Mouse (Mus musculus) stomach, embryonic 15.5 days (tissue): Measurements from ENCODE around the gene Hjurp. TPM values are rescaled to one million over a fixed set of nuclear protein-coding genes. Genes with fewer than 3 reads are reported as not detected.
A peak's percentile ranks its signal among the peaks of the same experiment; 100 is the strongest.

ENCODE experiments used
- ATAC-seq: fragments of 200-750 bp; cut with Nextera tagmentation; 2 replicates; pipeline ENCODE4 v1.8.0; 2017; ENCODE audit warnings: low read depth, moderate number of reproducible peaks, moderate TSS enrichment; ENCODE audit not compliant: insufficient read depth, low FRiP score
- H3K27ac ChIP-seq: fragments of 300-500 bp; sonication (generic); 2 replicates; pipeline ENCODE4 v1.5.1; 2015; ENCODE audit warnings: mild to moderate bottlenecking, inconsistent platforms
- H3K27me3 ChIP-seq: fragments of 300-500 bp; sonication (generic); replicated peaks from 2 replicates; pipeline ENCODE4 v1.6.1; 2015; ENCODE audit warnings: inconsistent platforms
- H3K36me3 ChIP-seq: fragments of 300-500 bp; sonication (generic); 2 replicates; pipeline ENCODE4 v1.6.1; 2015; ENCODE audit warnings: inconsistent platforms
- H3K4me1 ChIP-seq: fragments of 300-500 bp; sonication (generic); 2 replicates; pipeline ENCODE4 v1.6.1; 2015; ENCODE audit warnings: inconsistent platforms
- H3K4me2 ChIP-seq: fragments of 300-500 bp; sonication (generic); 2 replicates; pipeline ENCODE4 v1.6.1; 2015; ENCODE audit warnings: mild to moderate bottlenecking, inconsistent platforms
- H3K4me3 ChIP-seq: fragments of 300-500 bp; sonication (generic); replicated peaks from 2 replicates; pipeline ENCODE4 v1.5.1; 2015; ENCODE audit warnings: inconsistent platforms
- H3K9ac ChIP-seq: fragments of 300-500 bp; sonication (generic); 2 replicates; pipeline ENCODE4 v1.6.1; 2015; ENCODE audit warnings: inconsistent platforms
- H3K9me3 ChIP-seq: fragments of 300-500 bp; sonication (generic); 2 replicates; pipeline ENCODE4 v1.6.1; 2016; ENCODE audit warnings: inconsistent platforms
- WGBS: fragments of 180-500 bp; shearing (Covaris S2); methylation state at CpG from one replicate; pipeline ENCODE4 v1.1.7; 2015; 5-methylcytosine and 5-hydroxymethylcytosine counted together
- polyA plus RNA-seq: library from polyadenylated mRNA; unstranded; fragments of >200 nt; fragmentation: Nextera tagmentation; extraction: Ambion mirVana; gene quantifications from 2 replicates; pipeline ENCODE4 v1.2.1, GENCODE M21; 2015

The Hjurp gene
- polyA plus RNA-seq, 1 experiment from 2014 or later, result 162 TPM

DNA sequence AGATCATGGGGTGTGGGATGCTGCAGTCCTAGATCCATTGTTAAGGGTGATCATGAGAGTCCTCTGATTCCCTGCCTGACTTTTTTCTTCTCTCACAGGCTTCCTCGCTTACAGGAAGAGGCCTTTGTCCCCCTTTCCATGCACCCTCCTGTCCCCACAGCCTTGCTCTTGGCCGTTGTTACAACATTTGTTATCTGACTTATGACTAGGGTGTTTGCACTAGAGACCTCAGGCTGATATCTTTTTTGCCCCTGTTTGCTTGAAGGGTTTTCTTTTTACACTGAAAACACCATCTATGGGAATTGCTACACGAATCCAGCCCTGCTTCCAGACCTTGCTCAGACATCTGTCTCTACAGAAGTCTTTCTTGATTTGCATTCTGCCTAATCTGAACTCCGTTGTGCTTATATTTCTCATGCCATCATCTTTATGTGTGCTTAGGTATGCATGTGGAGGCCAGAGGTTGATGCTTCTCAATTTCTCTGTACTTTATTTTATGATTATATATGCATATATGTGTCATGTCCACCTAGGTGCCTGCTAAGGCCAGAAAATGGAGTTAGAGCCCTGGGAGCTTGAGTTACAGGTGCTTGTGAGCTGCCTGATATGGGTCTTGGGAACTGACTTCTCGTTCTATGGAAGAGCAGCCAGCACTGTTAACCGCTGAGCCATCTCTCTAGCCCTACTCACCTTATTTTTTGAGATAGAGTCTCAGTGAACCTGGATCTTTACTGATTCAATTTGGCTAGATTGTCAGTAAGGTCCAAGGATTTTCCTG lies 27.8 kb upstream of the Hjurp start:
- WGBS, result 39% methylated on average over 6 of the region's 6 CpGs
- Histone ChIP-seq H3K4me2 (no peak overlapping the region), H3K36me3 (no peaks in the 10 kb centered on the region), H3K27me3 (no peaks in the 10 kb centered on the region), H3K9ac (no peak overlapping the region), H3K4me3 (no peak overlapping the region), H3K27ac (no peak overlapping the region), H3K9me3 (no peaks in the 10 kb centered on the region; the same call in 1 of the 2 replicates), H3K4me1 (no peaks in the 10 kb centered on the region)
- 0 out of 2 replicates have a peak, but pooled peaks have one; percentile 25 for ATAC-seq

DNA sequence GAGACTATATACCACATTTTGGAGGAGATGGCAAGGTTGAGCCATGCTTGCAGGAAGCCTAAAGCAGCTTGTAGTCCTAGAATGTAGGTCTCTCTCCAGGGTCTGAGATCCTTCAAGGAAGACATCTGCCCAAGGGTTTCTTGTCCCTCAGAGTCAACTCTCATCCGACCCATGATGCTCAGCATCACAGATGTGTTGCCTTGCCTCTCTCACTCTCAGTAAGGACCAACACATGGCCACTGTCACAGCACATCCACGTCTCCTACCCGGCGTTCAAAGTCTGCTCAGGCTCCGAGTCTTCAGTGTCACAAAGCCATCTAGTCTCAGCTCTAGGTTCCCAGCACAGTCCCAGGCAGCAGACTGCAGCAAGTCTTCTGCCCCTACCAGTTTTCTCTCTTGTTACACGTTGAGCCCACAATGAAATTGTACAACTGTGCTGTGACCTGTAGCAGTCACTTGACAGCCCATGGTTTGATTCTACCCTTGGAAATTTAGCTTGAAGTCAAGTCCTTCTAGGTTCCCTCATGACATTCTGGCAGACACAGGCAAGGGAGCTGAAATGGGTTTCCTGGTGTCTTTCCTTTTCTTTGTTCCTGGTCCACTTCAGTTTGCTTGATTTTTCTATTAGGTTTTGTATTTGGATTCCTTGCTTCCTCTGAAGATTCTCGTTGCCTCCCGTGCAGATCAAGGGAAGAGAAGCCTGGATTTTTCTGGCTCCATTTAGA lies 27.0 kb upstream of the Hjurp start:
- no peaks in the 10 kb centered on the region; the same call in 1 of the 2 replicates for H3K9me3 ChIP-seq
- no peak overlapping the region for H3K4me3 ChIP-seq

DNA sequence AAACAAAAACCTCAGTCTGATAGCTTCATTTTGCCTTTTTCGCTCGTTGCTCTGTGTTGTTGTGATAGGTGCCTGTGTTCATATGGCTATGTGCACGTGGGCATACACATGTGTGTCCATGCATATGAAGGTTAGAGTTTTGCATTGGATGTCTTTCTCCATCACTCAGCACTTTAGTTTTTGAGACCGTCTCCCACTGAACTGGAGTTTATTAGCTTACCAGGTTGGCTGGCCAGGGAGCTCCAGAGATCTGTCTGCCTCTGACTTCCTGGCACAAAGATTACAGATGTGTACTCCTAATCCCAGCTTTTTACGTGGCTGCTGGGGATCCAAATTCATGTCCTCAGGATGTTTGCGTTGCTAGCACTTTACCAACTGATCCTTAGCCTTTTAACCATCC lies 26.3 kb upstream of the Hjurp start:
- WGBS, result 61% methylated on average over 6 of the region's 6 CpGs
- Histone ChIP-seq H3K4me2 (no peak overlapping the region), H3K27me3 (no peaks in the 10 kb centered on the region), H3K27ac (no peak overlapping the region), H3K4me3 (no peak overlapping the region), H3K4me1 (no peaks in the 10 kb centered on the region), H3K36me3 (no peaks in the 10 kb centered on the region), H3K9ac (no peak overlapping the region), H3K9me3 (no peaks in the 10 kb centered on the region; the same call in 1 of the 2 replicates)
- ATAC-seq, result no peak

More for the DNA sequence above, 27.0 kb upstream of the Hjurp start:
- no peak overlapping the region for H3K27ac ChIP-seq
- no peaks in the 10 kb centered on the region for H3K27me3 ChIP-seq
- H3K9ac ChIP-seq, result no peak overlapping the region
- WGBS, result 58% methylated on average over 8 of the region's 8 CpGs
- no peaks in the 10 kb centered on the region for H3K4me1 ChIP-seq
- no peaks in the 10 kb centered on the region for H3K36me3 ChIP-seq
- no peak overlapping the region for H3K4me2 ChIP-seq
- ATAC-seq, result no peak

DNA sequence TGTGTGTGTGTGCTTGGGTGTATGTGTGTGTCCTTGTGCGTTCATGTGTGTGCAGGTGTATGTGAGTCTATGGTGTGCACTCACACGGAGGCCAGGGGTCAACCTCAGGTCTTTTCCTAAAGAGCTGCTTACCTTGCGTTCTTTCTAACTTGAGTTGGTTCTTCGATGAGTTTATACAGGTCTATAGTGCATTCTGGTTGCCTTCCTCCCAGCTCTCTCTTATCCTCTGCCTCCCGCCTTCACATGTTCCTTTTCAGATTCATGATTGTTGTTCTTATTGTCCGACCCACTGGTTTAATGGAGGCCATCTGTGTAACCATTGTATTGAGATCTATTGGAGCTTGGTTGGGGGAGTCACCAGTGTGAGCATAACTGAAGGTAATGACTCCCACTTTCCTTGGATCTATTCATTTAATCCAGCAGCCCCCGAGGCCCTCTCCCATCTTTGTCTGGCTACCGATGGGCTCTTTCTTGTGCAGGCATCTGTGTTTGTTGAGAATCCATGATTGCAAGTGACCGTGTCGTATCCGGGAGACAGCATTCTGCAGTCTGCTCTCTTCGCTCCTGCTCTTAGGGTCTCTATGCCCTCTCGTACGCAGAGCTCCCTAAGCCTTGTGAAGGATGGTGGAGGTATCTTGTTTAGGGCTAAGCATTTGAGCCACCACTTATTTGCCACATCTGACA lies 24.8 kb upstream of the Hjurp start:
- Histone ChIP-seq H3K4me2 (no peak overlapping the region), H3K27me3 (no peaks in the 10 kb centered on the region), H3K4me3 (no peak overlapping the region), H3K9ac (no peak overlapping the region), H3K9me3 (no peaks in the 10 kb centered on the region), H3K27ac (no peak overlapping the region), H3K36me3 (no peaks in the 10 kb centered on the region), H3K4me1 (no peaks in the 10 kb centered on the region)
- no peak for ATAC-seq
- WGBS, result 65% methylated on average over 14 of the region's 14 CpGs

DNA sequence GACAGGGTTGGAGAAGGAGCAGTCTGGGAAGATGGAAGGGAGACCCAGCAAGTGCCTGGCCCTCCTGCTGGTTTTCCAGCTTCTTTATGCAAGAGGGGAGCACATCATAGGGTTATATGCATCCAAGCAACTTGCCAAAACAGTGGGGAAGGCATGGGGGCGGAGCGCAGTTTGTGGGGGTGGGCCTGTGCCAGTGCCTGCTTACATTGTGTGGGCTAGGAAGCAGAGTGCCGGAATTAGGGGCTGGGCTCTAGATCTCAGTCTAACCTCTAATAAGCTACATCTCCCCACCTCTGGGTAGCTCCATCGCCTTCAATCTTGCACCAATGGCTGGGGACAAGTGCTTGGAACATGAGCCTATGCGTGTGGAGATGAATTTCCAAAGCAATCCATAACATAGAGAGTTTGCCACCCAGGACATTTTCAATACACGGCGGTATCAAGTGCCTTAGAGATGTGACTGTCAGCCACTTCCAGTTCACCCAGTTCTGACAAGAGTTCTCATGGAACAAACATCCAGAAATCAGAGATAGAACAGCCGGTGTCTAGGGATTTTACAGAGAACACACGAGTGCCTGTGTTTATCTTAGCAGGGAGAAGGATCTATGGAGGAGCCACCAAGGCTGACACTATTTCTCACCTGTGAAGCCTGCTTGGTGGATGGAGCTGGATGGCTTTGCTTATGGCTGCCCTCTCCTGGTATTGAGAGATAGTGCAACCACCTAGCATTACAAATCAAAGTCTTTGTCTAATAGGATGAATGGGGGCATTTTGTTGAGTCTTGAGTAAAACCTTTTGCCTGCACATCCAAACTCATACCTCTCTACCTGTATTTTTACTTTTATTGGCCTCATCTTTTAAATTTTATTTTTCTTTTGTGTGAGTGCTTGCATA lies 23.9 kb upstream of the Hjurp start:
- no peak for ATAC-seq
- no peak overlapping the region for H3K4me2 ChIP-seq
- 66% methylated on average over 9 of the region's 9 CpGs for WGBS
- no peaks in the 10 kb centered on the region for H3K27me3 ChIP-seq
- H3K4me1 ChIP-seq, result no peaks in the 10 kb centered on the region
- no peaks in the 10 kb centered on the region for H3K9me3 ChIP-seq
- no peak overlapping the region for H3K4me3 ChIP-seq
- no peak overlapping the region for H3K27ac ChIP-seq
- H3K36me3 ChIP-seq, result no peaks in the 10 kb centered on the region
- H3K9ac ChIP-seq, result no peak overlapping the region

DNA sequence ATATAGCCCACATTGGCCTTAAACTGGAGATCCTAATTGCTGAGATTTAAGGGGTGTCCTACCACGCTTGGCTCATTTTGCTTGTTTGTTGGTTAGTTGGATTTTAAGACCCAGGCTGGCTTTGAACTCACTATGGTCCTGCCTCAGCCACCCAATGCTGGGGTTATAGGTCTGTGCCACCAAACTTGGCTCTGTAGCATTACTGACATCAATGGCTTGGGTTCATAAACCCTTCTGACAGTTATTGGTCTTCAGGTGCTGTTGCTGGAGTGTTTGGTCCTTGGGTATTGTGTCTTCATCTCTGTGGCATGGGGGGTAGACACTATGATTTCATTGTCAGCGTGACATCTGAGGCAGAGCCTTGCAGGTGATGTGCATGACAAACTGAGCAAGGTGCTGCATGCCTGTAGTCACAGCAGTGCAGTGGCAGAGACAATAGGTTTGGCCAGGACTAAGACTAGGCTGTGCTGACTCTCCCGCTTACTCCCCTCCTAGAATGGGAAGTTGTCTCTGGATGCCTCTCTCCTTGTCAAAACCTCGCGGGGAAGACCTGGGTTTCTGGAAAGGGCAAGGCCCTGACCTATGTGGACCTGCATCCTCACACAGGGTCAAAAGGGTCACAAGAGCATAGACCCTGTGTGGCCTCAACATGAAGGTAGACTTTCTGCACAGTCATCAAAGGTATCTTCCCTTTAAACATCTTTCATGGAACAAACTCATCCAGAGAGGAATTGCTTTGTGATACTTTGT lies 23.0 kb upstream of the Hjurp start:
- Histone ChIP-seq H3K27ac (no peak overlapping the region), H3K4me2 (no peak overlapping the region), H3K9me3 (no peaks in the 10 kb centered on the region), H3K4me1 (no peaks in the 10 kb centered on the region), H3K4me3 (no peak overlapping the region), H3K27me3 (no peaks in the 10 kb centered on the region), H3K9ac (no peak overlapping the region), H3K36me3 (no peaks in the 10 kb centered on the region)
- 42% methylated on average over 5 of the region's 5 CpGs for whole genome bisulfite sequencing
- no peak for ATAC-seq

DNA sequence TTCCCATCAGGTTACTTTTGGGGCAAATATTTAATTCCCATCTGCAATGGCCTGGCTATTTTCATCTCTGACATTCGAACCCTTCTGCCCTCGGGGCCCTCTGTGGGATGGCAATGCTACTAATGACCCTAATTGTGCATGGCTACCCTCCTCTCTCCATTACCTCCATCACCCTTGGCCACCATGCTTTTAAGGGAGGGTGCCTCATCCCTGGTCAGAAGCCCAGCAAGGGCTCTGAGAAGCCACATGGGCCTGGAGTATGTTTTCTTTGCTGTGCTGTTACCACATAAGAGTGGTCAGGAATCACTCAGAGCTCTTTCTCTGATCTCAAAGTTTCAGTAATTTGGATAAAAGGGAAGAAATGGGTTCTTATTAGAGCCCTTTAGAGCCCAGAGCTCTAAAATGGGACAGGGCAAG lies 22.1 kb upstream of the Hjurp start:
- H3K27ac ChIP-seq, result no peak overlapping the region
- H3K9ac ChIP-seq, result no peak overlapping the region
- no peak overlapping the region for H3K4me3 ChIP-seq
- H3K9me3 ChIP-seq, result no peaks in the 10 kb centered on the region
- ATAC-seq, result no peak
- no peaks in the 10 kb centered on the region for H3K36me3 ChIP-seq
- WGBS, result 72% methylated on average over 2 of the region's 2 CpGs
- H3K4me1 ChIP-seq, result no peaks in the 10 kb centered on the region
- no peaks in the 10 kb centered on the region for H3K27me3 ChIP-seq
- H3K4me2 ChIP-seq, result no peak overlapping the region

DNA sequence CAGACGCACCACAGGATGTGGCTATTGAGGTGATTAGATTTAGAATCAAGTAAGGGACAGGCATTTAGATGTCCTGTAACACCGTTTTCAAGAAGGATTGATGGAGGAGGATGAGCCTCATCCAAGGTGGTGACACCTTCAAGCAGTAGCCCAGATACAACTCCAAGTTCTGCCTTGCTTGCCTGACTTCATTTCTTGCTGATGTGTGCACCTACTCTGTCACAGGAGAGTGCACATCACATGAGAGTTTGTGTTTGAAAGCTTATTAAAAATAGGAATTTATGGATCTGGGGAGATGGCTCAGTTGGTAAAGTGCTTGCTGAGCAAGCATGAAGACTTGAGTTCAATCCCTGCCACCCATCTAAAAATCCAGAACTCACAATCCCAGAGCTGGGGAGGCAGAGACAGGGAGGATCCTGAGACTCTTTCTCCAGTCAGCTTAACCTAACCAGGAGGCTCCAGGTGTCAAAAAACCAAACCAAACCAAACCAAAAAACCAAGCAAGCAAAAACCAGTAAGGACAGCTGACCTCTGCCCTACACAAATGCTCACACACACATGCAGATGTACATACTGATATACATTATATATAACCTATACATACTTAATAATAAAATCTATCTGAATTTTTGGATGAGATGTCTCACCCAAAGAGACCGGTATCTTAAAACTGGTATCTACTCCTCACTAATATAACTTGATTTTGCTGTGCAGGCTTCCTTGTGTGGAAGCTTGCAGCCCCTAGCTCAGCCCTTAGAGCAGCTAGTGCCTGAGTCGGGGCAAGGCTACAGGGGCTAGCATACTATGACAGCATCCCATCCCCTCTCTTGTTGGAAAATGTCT lies 21.5 kb upstream of the Hjurp start:
- 57% methylated on average over 4 of the region's 4 CpGs for WGBS
- no peaks in the 10 kb centered on the region for H3K4me1 ChIP-seq
- no peak overlapping the region for H3K4me2 ChIP-seq
- no peak overlapping the region for H3K9ac ChIP-seq
- ATAC-seq, result no peak
- H3K36me3 ChIP-seq, result no peaks in the 10 kb centered on the region
- no peaks in the 10 kb centered on the region for H3K9me3 ChIP-seq
- H3K27ac ChIP-seq, result no peak overlapping the region
- no peaks in the 10 kb centered on the region for H3K27me3 ChIP-seq
- H3K4me3 ChIP-seq, result no peak overlapping the region

DNA sequence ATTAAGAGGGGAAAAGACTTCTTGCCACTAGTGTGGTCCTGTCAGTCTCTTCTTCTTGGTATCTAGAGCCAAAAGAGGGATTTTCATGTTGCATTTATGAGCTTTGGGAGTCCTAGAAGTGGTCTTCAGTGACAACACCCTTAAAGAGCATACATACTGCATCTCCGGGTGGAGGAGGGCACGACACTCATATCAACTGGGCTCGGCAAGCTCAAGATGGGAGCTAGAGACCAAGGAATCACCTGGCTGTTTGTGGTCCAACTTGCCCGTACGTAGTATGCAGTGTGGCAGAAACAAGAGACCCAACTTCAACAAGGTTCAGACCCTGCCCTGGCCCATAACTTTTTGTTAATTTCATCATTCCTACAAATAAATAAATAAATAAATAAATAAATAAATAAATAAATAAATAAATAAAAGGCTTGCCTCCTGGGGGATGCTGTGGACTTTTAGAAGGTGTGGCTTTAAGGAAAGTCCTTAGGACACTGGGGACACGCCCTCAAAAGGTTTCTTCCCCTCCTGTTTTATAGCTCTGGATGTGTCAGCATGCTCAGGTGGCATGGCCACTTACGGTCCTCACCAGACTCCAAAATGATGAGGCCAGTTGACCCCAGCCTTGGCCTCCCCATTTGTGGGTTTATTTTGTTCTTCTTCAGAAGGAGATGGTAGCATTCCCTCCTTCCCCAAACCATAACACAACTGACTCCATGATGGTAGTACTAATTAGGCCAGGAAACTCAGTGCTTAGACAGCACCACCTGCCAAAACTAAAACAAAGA lies 20.2 kb upstream of the Hjurp start:
- no peak overlapping the region for H3K4me2 ChIP-seq
- no peaks in the 10 kb centered on the region for H3K9me3 ChIP-seq
- no peak for ATAC-seq
- 63% methylated on average over 7 of the region's 7 CpGs for WGBS
- H3K4me3 ChIP-seq, result no peak overlapping the region
- H3K9ac ChIP-seq, result no peak overlapping the region
- no peak overlapping the region for H3K27ac ChIP-seq
- H3K4me1 ChIP-seq, result no peaks in the 10 kb centered on the region
- H3K27me3 ChIP-seq, result no peaks in the 10 kb centered on the region
- no peaks in the 10 kb centered on the region for H3K36me3 ChIP-seq
